Mouse (Mus musculus): ENCODE measurements around the gene Slc39a11.
A peak's percentile ranks its signal among the peaks of the same experiment; 100 is the strongest.

The Slc39a11 gene

DNA sequence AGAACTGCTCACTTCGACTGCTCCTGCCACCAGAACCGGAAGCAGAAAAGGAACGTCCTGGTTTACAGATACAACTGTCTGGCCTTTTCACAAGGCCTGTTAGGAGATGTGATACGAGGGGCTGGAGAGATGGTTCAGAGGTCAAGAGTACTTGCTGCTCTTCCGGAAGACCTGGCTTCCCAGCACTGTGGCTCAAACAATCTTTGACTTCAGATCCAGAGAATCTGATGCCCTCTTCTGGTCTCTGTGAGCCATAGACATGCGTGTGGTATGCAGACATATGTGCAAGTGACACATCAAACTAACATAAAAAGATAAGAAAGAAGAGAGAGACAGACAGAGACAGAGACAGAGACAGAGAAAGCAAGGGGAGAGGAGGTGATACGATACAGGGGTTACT, 17.6 kb downstream of the Slc39a11 start:
- DNase-seq (ENCODE audit: low spot score in 2 of 2): no peak

GRCm38 (mm10) chr11:113631862-113632261, 18.0 kb downstream of the Slc39a11 start:
- no peak for DNase-seq (ENCODE audit: low spot score in 2 of 2)

DNA sequence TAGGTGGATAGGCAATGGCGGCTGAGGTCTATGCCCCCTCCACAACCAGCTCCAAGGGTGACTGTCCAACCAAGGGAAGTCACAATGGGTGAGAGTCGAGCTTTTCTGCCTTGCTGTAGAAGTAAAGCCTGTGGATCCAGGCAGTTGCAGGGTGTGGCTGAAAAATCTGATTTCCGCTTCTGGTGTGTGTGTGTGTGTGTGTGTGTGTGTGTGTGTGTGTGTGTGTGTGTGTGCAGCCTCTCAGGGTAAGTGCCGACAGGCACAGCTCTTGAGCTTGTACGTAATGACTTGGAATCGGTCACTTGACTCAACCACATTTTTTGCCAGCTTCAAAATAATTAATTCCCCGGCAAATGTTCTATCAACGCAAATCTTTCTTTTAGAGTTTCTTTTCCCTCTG, 18.6 kb downstream of the Slc39a11 start:
- DNase-seq (ENCODE audit: low spot score in 2 of 2): no peak

DNA sequence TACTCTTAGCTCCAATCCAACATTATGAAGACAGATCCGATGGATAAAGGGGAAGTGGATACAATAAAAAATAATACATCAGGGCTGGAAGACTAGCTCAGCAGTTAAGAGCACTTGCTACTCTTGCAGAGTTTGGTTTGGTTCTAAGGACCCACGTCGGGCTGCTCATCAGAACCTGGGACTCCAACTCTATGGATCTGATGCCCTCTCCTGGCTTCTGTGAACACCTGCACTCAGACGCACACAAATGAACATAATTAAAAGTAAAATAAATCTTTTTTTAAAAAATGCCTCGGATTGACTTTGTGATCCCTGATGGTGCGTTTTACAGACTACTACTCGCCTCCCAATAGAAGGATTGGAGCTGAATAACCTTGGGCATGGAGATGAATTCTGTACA, 19.2 kb downstream of the Slc39a11 start:
- no peak for DNase-seq (ENCODE audit: low spot score in 2 of 2)

- no peak for DNase-seq (ENCODE audit: low spot score in 2 of 2)
Measured at GRCm38 (mm10) chr11:113627785-113628184, 22.1 kb downstream of the Slc39a11 start.

DNA sequence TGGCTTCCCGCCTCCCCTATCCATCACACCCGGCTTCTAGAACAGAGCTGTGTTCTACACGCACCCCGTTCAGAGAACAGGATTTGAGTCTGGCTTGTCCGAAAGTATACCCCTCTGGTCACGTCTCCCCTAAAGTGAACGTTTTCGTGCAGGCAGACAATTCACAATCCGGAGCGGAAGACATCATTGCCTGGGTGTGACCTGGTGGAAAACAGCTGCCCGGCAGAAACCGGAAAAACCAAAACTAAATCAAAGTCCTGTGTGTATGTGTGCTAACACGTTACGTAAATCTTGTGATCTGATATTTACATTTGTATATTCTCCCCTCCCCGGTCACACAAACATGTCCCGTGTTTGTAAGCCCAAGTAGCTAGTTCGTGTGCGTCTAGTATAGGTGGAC, 24.4 kb downstream of the Slc39a11 start:
- no peak for DNase-seq (ENCODE audit: low spot score in 2 of 2)

GRCm38 (mm10) chr11:113622028-113622427, 27.9 kb downstream of the Slc39a11 start:
- DNase-seq (ENCODE audit: low spot score in 2 of 2): no peak

DNA sequence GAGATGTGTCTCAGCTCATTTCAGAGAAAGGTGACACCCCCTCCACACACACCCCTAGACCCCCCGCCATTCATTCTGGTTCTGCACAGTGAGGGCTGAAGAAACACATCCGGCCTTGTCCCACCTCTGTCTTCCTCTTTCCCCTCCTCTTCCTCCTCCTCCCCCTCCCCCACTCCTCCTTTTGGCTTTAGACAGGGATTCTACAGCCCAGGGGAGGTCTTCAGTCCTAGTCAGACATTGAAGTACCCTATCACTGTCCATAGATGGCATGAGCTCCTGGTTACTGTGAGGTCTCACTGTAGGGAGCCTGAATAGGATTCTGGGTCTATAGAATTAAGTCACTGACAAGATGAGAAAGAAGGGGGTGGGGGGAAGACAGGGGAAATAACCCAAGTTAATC, 28.9 kb downstream of the Slc39a11 start:
- no peak for DNase-seq (ENCODE audit: low spot score in 2 of 2)

GRCm38 (mm10) chr11:113619420-113620080, 30.3 kb downstream of the Slc39a11 start:
- DNase-seq (ENCODE audit: low spot score in 2 of 2): no peak

DNA sequence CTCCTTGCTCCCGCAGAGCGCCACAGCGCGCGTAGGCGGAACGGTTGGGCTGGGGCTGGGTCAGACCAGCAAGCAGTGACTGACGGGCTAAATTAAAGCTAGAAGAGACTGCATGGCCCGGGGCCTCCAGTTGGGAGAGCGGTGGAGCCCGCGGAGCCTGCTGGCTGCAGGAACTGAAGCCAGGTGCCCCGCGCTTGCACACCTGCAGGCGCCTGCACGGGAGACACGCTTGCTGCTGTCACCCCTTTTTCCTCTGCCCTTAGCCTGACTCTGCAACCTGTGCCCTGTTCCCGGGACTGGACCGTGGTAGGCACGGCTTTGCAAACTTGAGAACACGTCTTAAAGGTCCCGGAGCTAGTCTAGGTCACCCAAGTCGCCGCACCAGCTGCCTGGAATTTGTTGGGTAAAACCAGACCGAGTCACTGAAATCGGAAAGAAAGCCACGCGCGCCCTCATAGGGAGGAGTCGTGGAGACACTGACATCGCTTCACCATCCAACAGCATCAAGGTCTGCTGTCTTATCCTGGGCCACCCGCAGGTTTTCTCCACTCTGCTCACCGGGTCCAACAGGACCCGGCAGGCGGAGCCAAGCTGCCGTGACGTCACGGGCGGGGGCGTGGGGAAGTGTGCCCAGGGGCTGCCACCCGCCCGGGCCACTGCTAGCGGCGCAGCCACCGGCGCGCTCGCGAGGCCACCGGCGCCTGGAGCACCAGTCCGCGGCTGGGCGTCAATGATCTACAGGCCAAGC, 31.0 kb downstream of the Slc39a11 start, which contains the start of gene Sstr2:
TSS of gene Sstr2 (plus strand) at position 671 of the 748 bp plus-strand sequence.
- peak; percentile 71 to 77 for DNase-seq (ENCODE audit: low spot score in 2 of 2)

GRCm38 (mm10) chr11:113618303-113618671, 31.6 kb downstream of the Slc39a11 start:
- no peak for DNase-seq (ENCODE audit: low spot score in 2 of 2)

GRCm38 (mm10) chr11:113617132-113617911, 32.6 kb downstream of the Slc39a11 start:
- DNase-seq (ENCODE audit: low spot score in 2 of 2): peak; percentile 45 to 62

- no peak for DNase-seq (ENCODE audit: low spot score in 2 of 2)
Measured at GRCm38 (mm10) chr11:113614476-113614875, 35.4 kb downstream of the Slc39a11 start.

GRCm38 (mm10) chr11:113611664-113612611, 37.9 kb downstream of the Slc39a11 start:
- DNase-seq (ENCODE audit: low spot score in 2 of 2): peak in 1 of 2 experiments; percentile 57

DNA sequence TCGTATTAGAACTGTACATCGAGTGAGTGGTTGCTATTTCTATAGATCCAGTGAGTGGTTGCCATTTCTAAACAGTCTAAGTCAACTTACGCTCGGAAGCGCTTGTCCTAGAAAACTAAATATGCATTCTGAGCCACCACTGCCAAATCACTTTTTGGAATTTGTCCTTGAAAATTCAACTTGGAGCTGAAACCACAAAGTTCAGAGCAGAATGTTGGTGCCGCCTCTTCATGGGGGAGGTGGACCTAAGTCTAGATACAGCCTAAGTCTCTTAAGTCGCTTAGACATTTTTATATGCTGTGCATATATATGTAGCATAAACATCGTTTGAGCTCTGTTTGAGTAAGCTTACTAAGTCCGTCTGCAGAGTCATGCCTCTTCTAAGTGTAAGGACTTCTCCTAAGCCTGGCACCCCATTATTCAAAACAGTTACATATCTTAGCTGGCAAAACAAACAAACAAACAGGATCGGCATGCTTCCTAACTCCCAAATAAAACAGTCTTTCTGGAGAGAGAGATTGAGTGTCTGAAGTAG, 38.7 kb downstream of the Slc39a11 start:
- no peak for DNase-seq (ENCODE audit: low spot score in 2 of 2)

- DNase-seq (ENCODE audit: low spot score in 2 of 2): no peak
Measured at GRCm38 (mm10) chr11:113610266-113610665, 39.6 kb downstream of the Slc39a11 start.

DNA sequence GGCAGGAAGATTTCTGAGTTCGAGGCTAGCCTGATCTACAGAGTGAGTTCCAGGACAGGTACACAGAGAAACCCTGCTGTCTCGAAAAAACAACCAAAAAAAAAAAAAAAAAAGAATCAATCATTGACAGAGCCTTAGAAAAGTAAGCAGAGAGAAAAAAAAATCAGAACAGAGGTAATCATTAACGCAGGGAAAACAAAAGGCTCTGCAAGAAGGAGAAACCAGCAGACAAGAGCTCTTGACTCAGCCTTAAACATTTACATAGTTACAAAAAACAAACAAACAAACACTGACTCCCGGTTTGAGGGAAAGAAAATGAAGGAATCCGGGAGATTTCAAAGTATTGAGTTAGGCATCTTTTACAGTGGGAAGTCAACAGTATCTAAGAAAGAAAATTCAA, 40.3 kb downstream of the Slc39a11 start:
- DNase-seq (ENCODE audit: low spot score in 2 of 2): no peak

DNA sequence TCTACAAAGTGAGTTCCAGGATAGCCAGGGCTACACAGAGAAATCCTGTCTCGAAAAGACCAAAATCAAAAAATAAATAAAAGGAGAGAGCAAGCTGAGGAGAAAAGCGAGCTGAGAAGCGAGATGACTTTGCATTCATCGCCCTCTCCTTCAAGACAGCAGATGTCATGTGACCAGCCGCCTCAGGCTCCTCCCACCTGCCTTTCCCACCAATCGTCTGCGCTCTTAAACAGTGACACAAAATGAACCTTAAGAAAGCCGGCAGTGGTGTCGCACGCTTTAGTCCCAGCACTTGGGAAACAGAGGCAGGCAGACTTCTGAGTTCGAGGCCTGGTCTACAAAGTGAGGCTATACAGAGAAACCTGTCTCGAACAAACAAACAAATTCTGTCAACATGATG, 42.3 kb downstream of the Slc39a11 start:
- DNase-seq (ENCODE audit: low spot score in 2 of 2): no peak

DNA sequence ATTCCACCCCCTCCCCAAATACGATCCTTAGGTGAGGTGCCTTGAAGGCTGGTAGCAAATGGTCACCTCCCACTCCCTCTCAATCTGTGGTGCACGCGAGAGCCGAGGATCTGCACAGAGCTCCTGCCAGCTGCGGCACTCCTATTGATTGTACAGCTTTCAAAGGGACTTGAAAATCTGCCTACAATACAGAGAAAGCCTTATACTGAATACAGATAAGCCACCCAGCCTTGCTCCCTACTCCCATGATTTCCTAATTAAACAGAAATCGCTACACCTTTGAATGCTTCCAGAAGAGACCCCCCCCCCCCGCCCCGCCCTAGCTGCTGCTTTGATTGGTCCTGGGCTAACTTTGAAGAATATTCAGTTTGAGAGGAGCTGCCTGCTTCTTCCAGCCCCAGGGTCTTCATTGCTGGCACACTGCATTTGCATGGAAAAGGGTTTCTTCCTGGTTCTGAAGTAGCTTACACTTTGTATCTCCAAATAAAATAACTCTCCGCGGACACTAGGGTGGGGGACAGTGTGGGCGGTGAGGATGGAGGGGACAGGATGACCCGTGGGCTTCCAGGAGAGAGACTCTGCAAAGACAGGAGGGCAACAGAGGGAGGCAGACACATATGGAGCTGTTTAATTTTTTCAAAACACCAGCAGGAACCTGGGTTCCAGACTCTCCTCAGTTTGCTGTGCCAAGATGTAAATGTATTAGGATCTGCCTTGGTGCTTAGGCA, 48.1 kb downstream of the Slc39a11 start:
- no peak for DNase-seq (ENCODE audit: low spot score in 2 of 2)

DNA sequence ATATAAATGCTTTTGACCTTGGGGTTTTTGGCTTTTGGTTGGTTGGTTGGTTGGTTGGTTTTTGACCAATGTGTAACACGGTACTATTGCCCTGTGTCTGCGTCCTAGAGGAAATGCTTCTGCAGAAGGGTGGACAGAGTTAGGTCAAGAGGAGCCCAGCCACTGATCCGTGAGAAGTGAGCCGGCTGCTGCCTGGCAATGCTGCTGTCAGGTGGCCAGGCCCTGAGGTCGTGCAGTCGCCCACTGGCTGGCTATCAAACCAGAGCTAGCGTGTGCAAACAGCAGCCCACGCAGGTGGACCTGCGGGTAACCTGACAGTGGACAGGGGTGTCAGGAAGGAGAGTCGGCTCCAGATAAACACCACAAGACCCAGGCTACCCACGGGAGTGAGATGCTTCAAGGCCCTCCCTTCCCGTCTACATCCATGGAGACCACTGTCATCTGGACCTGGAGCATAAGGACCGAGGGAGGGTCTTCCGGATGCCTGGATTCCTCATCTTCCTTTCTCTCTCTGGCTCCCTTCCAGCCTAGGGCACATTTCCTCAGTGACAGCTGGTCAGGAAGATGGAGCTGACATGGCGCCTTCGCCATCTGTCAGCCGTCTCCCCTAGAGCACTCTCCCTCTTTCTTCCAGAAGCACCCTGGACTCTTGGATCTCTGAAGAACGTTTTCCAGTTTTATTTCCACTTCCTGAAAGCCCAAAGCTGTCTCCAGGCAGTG, 49.2 kb downstream of the Slc39a11 start:
- DNase-seq (ENCODE audit: low spot score in 2 of 2): no peak
